Mouse (Mus musculus) retina, postnatal 7 days (tissue): ENCODE results near the gene Il1r2.

Experiments
- DNase-seq: peaks from one replicate; pipeline ENCODE4 v3.0.0-alpha.2; 2012; ENCODE audit warnings: low read depth, low spot score

Gene Il1r2

GRCm38 (mm10) chr1:40129321-40129720 is 55.4 kb downstream of the Il1r2 start:
- DNase-seq: no peak

- DNase-seq: no peak
These were observed 57.8 kb downstream of the Il1r2 start for GRCm38 (mm10) chr1:40131631-40132030.

GRCm38 (mm10) chr1:40132721-40133120 is 58.8 kb downstream of the Il1r2 start:
- no peak for DNase-seq

GRCm38 (mm10) chr1:40133567-40133966 is 59.7 kb downstream of the Il1r2 start:
- DNase-seq: no peak

- no peak for DNase-seq
These were observed 66.1 kb downstream of the Il1r2 start for GRCm38 (mm10) chr1:40139798-40140532.

- DNase-seq: no peak
These were observed 82.2 kb downstream of the Il1r2 start for GRCm38 (mm10) chr1:40156096-40156495.

- DNase-seq: no peak
These were observed 89.5 kb downstream of the Il1r2 start for GRCm38 (mm10) chr1:40163329-40163917.

GRCm38 (mm10) chr1:40164331-40164730 is 90.5 kb downstream of the Il1r2 start:
- no peak for DNase-seq

- DNase-seq: no peak
These were observed 93.7 kb downstream of the Il1r2 start for GRCm38 (mm10) chr1:40167585-40167984.

GRCm38 (mm10) chr1:40171878-40172277 is 98.0 kb downstream of the Il1r2 start:
- no peak for DNase-seq

GRCm38 (mm10) chr1:40174146-40174545 is 100.3 kb downstream of the Il1r2 start:
- DNase-seq: no peak
